Mouse (Mus musculus) midbrain, embryonic 11.5 days (tissue): ENCODE results near the gene Hk1. TPM values are rescaled to one million over a fixed set of nuclear protein-coding genes. Genes with fewer than 3 reads are reported as not detected.
A peak's percentile ranks its signal among the peaks of the same experiment; 100 is the strongest.

Experiments
- ATAC-seq: fragments of 200-750 bp; cut with Nextera tagmentation; 2 replicates; pipeline ENCODE4 v1.8.0; 2017; ENCODE audit warnings: moderate TSS enrichment, moderate library complexity; ENCODE audit not compliant: low FRiP score
- DNase-seq: peaks from one replicate; pipeline ENCODE4 v3.0.0; 2015; ENCODE audit warnings: low spot score; ENCODE audit errors: missing footprints
- H3K27ac ChIP-seq: fragments of 300-500 bp; sonication (generic); 2 replicates; pipeline ENCODE4 v1.5.1; 2014; ENCODE audit warnings: low read depth, low read length
- H3K27me3 ChIP-seq: fragments of 300-500 bp; sonication (generic); 2 replicates; pipeline ENCODE4 v1.6.1; 2014; ENCODE audit warnings: mild to moderate bottlenecking, low read length, moderate library complexity, mixed read lengths; ENCODE audit not compliant: control insufficient read depth, insufficient read depth
- H3K36me3 ChIP-seq: fragments of 300-500 bp; sonication (generic); 2 replicates; pipeline ENCODE4 v1.6.1; 2014; ENCODE audit warnings: mild to moderate bottlenecking, low read length, moderate library complexity, mixed read lengths; ENCODE audit not compliant: control insufficient read depth, insufficient read depth
- H3K4me1 ChIP-seq: fragments of 300-500 bp; sonication (generic); 2 replicates; pipeline ENCODE4 v1.6.1; 2014; ENCODE audit warnings: low read length; ENCODE audit not compliant: control insufficient read depth, insufficient read depth
- H3K4me2 ChIP-seq: fragments of 300-500 bp; sonication (generic); 2 replicates; pipeline ENCODE4 v1.6.1; 2014; ENCODE audit warnings: mild to moderate bottlenecking, moderate library complexity
- H3K4me3 ChIP-seq: fragments of 300-500 bp; sonication (generic); 2 replicates; pipeline ENCODE4 v1.5.1; 2014; ENCODE audit warnings: low read depth, low read length
- H3K9ac ChIP-seq: fragments of 300-500 bp; sonication (generic); 2 replicates; pipeline ENCODE4 v1.6.1; 2014; ENCODE audit warnings: low read length
- H3K9me3 ChIP-seq: fragments of 300-500 bp; sonication (generic); 2 replicates; pipeline ENCODE4 v1.6.1; 2016; ENCODE audit warnings: low read length; ENCODE audit not compliant: control insufficient read depth
- WGBS: fragments of 180-500 bp; shearing (Covaris S2); extraction: QIAGEN DNeasy Blood & Tissue Kit; methylation state at CpG from one replicate; pipeline ENCODE4 v1.1.7; 2014; 5-methylcytosine and 5-hydroxymethylcytosine counted together
- polyA plus RNA-seq: library from polyadenylated mRNA; unstranded; fragments of >200 nt; fragmentation: Nextera tagmentation; extraction: Ambion mirVana; gene quantifications from 2 replicates; pipeline ENCODE4 v1.2.1, GENCODE M21; 2014

The Hk1 gene
- polyA plus RNA-seq, 1 experiment from 2014 or later = 23.4 TPM

DNA sequence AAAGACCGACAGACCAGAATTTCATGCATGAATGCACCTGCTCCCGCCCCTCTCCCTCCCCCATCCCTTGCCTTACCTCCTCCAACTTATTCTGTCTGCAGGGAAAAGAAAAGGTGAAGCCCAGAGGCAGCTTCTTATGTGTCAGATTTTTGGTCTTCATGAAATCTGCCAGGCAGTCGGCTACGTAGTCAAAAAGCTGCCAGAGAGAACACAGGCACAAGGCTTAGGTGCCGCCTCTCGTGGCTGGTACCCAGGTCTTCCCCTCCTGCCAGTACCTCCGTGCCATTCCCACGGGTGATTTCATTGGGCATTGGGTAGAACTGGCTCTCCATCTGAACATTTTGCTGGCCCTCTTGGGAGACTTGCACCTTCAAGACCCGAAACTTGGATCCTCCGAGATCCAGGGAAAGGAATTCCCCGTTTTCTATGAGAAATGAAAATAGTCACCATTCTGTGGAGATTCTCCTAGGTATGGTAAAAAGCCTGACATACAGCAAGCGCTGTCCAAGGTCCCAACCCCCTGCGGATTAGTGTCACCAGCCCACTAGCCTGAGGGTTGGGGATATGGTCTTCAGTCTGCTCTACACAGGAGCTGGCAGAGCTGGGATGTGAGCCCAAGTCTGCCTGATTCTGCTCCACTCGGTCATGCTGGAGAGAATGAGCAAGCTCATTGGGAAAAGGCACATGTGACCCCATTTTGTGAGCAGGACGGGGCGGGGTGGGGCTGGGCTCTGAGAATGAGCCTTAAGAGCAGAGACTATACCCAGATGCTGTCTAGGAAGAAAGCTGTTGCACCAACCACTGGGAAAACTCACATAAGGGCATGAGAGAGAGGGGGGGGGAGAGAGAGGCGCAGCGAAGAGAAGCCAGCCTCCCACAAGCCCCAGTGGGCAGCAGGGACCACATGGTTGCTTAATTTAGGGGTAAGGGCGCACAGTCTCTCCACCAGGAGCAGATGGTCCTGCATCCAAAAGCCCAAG, 32.0 kb upstream of the Hk1 start:
- H3K4me3 ChIP-seq = no peak overlapping the region
- no peak overlapping the region for H3K9ac ChIP-seq
- WGBS = 68% methylated on average over 19 of the region's 19 CpGs
- H3K4me1 ChIP-seq = no peaks in the 10 kb centered on the region; the same call in 1 of the 2 replicates
- ATAC-seq = no peak
- H3K4me2 ChIP-seq = no peak overlapping the region
- H3K9me3 ChIP-seq = no peaks in the 10 kb centered on the region
- DNase-seq = no peak
- H3K27ac ChIP-seq = no peak overlapping the region
- no peaks in the 10 kb centered on the region for H3K27me3 ChIP-seq
- no peaks in the 10 kb centered on the region for H3K36me3 ChIP-seq

DNA sequence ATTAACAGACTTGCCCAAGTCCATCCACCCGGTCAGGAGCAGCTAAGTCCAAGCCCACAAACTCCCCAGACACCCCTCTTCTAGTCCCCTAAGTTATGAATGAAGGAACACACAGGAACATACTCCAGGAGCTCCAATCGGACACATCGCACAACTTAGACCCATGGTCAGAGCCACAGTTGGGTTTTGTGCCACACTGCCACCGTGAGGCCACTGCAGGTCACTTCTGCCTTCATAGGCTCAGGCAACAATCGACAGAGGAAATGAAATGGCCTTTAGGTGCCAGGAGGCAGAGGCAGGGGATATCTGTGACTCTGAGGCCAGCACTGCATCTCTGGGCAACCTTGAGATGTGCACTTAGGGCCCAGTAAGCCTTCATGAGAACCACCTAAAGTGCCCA, 31.2 kb upstream of the Hk1 start:
- ATAC-seq (peak; percentile 65), DNase-seq (peak; percentile 93)
- H3K4me2 ChIP-seq = no peak overlapping the region
- H3K27me3 ChIP-seq = no peaks in the 10 kb centered on the region
- no peaks in the 10 kb centered on the region; the same call in 1 of the 2 replicates for H3K4me1 ChIP-seq
- no peaks in the 10 kb centered on the region for H3K9me3 ChIP-seq
- H3K4me3 ChIP-seq = no peak overlapping the region
- no peak overlapping the region for H3K27ac ChIP-seq
- WGBS = 17% methylated on average over 5 of the region's 5 CpGs
- no peaks in the 10 kb centered on the region for H3K36me3 ChIP-seq
- H3K9ac ChIP-seq = no peak overlapping the region

DNA sequence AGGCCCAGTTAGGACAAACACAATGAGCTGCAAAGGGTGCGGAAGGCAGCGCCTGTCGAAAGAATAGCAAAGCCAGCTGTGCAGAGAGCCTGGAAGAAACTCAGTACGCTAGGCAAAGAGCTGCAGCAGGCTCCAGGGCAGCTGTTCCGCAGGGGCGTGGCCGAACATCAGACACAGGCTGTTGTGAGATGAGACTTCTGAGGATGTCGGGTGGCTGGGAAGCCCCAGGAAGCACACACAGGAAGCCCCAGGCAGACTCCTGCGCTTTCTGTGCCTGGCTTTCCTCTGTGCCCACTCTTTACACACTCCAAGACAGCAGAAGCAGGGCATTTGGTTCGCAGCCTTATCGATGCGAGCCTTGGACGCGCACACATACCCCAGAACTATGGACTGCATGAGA, 25.2 kb upstream of the Hk1 start:
- ATAC-seq (no peak), DNase-seq (no peak)
- no peaks in the 10 kb centered on the region for H3K27me3 ChIP-seq
- peak overlapping the region; percentile 23 for H3K4me2 ChIP-seq
- no peaks in the 10 kb centered on the region for H3K9me3 ChIP-seq
- H3K4me1 ChIP-seq = no peaks in the 10 kb centered on the region
- no peaks in the 10 kb centered on the region for H3K36me3 ChIP-seq
- H3K4me3 ChIP-seq = no peak overlapping the region
- 40% methylated on average over 14 of the region's 14 CpGs for WGBS
- H3K9ac ChIP-seq = no peak overlapping the region
- H3K27ac ChIP-seq = no peak overlapping the region

DNA sequence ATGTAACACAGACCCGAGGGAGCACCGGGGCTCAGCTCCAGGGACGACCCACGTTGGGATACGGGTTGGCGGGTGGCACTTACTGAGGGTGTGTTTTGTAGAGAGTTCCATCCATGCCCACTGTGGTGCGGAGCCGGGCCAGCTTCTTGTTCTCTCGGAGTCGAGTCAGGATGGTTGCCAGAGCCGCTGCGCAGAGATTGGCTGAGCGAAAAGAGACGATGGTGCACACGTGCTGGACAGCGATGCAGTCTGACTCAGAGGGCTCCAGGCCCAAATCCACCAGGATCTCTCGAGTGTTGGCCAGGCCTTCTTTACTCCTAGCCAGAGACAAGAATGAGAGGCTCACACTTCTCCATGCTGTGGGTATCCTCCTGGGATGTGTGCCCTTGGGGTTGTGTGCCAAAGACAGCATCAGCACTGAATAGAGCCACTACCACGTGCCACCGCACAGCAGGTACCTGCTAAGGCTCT, 22.0 kb upstream of the Hk1 start:
- no peak overlapping the region for H3K27ac ChIP-seq
- no peak overlapping the region for H3K4me2 ChIP-seq
- no peaks in the 10 kb centered on the region for H3K9me3 ChIP-seq
- H3K4me1 ChIP-seq = no peaks in the 10 kb centered on the region
- no peaks in the 10 kb centered on the region for H3K27me3 ChIP-seq
- no peak for DNase-seq
- H3K9ac ChIP-seq = no peak overlapping the region
- no peak for ATAC-seq
- H3K4me3 ChIP-seq = no peak overlapping the region
- 84% methylated on average over 19 of the region's 19 CpGs for WGBS
- H3K36me3 ChIP-seq = no peaks in the 10 kb centered on the region

DNA sequence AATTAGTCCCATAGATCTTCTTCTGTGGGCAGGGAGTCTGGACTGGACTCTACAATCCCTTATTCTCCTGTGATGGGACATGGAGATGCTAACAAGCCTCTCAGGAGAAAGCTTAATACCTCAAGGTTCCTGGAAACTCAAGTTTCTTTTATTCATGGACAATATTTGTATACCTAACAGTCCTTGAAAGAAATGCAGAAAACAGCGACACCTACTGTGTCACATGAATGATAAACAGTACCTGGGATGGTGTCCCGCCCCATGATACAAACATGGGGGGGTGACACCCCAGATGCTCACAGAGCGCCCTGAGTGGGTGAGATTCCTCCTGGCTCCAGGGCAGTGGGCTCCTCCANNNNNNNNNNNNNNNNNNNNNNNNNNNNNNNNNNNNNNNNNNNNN, 3.3 kb upstream of the Hk1 start:
- Histone ChIP-seq H3K36me3 (no peaks in the 10 kb centered on the region), H3K4me3 (no peak overlapping the region), H3K9ac (no peak overlapping the region), H3K27me3 (no peaks in the 10 kb centered on the region), H3K27ac (no peak overlapping the region), H3K4me1 (no peaks in the 10 kb centered on the region), H3K9me3 (no peaks in the 10 kb centered on the region), H3K4me2 (no peak overlapping the region)
- DNase-seq (no peak), ATAC-seq (no peak)
- WGBS = 82% methylated on average over 3 of the region's 3 CpGs

DNA sequence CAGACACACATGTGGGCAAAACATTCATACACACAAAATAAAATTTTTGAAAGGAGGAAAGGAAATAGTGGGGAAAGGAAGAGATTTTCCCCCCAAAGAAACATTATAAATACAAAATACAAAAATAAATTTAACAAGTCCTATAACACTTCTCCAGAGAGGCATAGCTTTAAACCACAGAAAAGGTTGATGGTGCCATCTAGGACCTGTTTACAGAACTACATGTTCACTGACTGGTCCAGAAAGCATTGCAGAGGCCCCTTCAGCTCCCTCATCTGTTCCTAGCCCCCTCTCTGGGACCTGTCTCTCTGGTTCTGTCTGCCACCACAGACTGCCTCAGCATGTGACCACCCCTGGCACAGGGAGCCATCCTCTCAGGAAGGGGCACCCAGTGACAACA, 1.2 kb upstream of the Hk1 start:
- no peaks in the 10 kb centered on the region for H3K9me3 ChIP-seq
- H3K36me3 ChIP-seq = no peaks in the 10 kb centered on the region
- no peaks in the 10 kb centered on the region for H3K27me3 ChIP-seq
- no peak overlapping the region for H3K27ac ChIP-seq
- H3K4me3 ChIP-seq = no peak overlapping the region
- ATAC-seq (no peak), DNase-seq (no peak)
- H3K4me1 ChIP-seq = no peaks in the 10 kb centered on the region
- H3K4me2 ChIP-seq = no peak overlapping the region
- no peak overlapping the region for H3K9ac ChIP-seq

DNA sequence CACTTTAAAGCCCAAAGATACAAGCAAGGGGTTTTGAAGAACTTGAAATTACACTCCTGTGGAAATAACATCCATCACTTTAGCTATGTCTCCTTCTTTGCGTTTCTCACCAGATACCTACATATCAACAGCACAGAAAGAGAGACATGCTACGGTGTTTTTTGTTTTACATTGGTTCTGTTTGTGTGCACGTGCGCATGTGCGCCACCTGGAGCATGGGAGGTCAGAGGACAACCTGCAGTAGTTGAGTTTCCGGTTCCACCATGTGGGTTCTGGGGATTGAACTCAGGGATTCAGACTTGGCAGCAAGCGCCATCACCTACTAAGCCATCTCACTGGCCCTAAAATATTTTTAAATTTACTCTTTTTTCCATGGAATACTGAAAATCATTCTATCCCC, 20.9 kb downstream of the Hk1 start:
- no peak overlapping the region for H3K27ac ChIP-seq
- H3K27me3 ChIP-seq = no peaks in the 10 kb centered on the region
- H3K4me3 ChIP-seq = no peak overlapping the region
- DNase-seq = no peak
- H3K4me2 ChIP-seq = no peak overlapping the region
- no peaks in the 10 kb centered on the region for H3K4me1 ChIP-seq
- no peak for ATAC-seq
- no peaks in the 10 kb centered on the region for H3K9me3 ChIP-seq
- H3K36me3 ChIP-seq = no peaks in the 10 kb centered on the region
- no peak overlapping the region for H3K9ac ChIP-seq
- WGBS = 84% methylated on average over 7 of the region's 7 CpGs

DNA sequence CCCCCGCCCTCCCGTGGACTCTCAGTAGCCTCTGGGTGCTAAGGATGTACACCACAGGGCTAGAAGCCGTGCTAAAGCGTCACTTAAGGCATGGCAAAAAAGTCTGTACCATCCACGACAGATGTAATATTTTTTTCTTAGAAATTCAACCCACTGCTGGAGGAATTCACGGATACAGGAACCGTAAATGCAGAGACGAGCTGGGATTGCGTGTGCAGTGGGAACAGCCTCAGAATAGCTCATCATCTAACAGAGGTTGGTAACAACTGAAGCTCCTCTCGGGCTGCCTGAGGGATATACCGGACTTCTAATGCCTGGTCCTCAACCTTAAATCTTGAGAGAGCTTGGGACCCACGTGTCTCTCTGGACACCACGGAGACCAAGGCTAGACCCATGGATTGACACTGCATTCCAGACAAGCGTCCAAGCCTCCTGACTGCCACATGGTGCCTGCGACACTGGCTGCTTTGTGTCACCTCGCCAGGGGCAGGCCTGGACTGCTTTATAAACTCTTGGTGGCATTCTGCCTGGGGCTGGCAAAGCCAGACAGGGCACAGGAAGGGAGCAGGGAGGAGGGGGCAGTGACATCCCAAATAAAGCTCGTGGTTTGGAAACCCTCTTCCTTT, 23.5 kb downstream of the Hk1 start:
- ATAC-seq (no peak), DNase-seq (no peak)
- Histone ChIP-seq H3K9me3 (no peaks in the 10 kb centered on the region), H3K4me1 (no peaks in the 10 kb centered on the region), H3K27ac (no peak overlapping the region), H3K27me3 (no peaks in the 10 kb centered on the region), H3K4me3 (no peak overlapping the region), H3K9ac (no peak overlapping the region), H3K36me3 (no peaks in the 10 kb centered on the region), H3K4me2 (no peak overlapping the region)
- WGBS = 85% methylated on average over 17 of the region's 17 CpGs

DNA sequence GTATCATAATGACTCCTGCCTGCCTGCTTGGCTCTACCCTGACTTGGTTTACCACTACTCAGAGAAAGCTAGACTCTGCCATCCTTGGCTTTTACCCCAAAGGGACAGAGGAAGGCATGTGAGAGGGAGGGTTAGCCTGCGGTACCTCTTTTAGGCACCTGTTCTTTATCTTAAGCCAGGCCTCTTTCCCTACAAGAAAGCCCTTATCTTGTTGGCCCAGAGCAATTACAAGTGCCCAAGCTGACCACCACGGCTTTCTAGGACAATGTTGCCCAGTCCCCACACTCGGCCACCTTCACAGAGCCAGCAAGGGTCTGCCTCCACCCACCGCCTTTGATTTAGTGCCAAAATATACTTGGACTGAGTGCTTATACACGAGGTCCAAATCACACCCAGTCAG, 34.6 kb downstream of the Hk1 start:
- no peak overlapping the region for H3K4me3 ChIP-seq
- 81% methylated on average over 5 of the region's 5 CpGs for WGBS
- no peak for ATAC-seq
- H3K4me2 ChIP-seq = no peak overlapping the region
- no peaks in the 10 kb centered on the region for H3K27me3 ChIP-seq
- no peak for DNase-seq
- peaks cover 4% of the 10 kb centered on the region; the same call in 1 of the 2 replicates for H3K4me1 ChIP-seq
- H3K27ac ChIP-seq = no peak overlapping the region
- H3K36me3 ChIP-seq = no peaks in the 10 kb centered on the region
- no peaks in the 10 kb centered on the region for H3K9me3 ChIP-seq
- no peak overlapping the region for H3K9ac ChIP-seq
